Mouse (Mus musculus): ENCODE data around the gene Rragd. TPM values are rescaled to one million over a fixed set of nuclear protein-coding genes. Genes with fewer than 3 reads are reported as not detected.
"Not testable (repeated sequence)": the region's sequence is repeated elsewhere in the genome, so short reads cannot be mapped to it uniquely, and the experiment has no call there.

Rragd gene
- total RNA-seq, 2 experiments from 2014 or later, result 6.3 to 7.1 TPM

GRCm38 (mm10) chr4:32984801-32985675 is 2.2 kb downstream of the Rragd start:
- no peak for ATAC-seq (replicated peaks; ENCODE audit: low FRiP score, poor library complexity, severe bottlenecking)

GRCm38 (mm10) chr4:32985684-32986083 is 2.8 kb downstream of the Rragd start:
- no peak for ATAC-seq (replicated peaks; ENCODE audit: low FRiP score, poor library complexity, severe bottlenecking)

GRCm38 (mm10) chr4:32987006-32987405 is 4.2 kb downstream of the Rragd start:
- ATAC-seq (replicated peaks; ENCODE audit: low FRiP score, poor library complexity, severe bottlenecking), result peak; percentile 96

- no peak for ATAC-seq (replicated peaks; ENCODE audit: low FRiP score, poor library complexity, severe bottlenecking)
Measured at GRCm38 (mm10) chr4:32989346-32989745, 6.5 kb downstream of the Rragd start.

- ATAC-seq (replicated peaks; ENCODE audit: low FRiP score, poor library complexity, severe bottlenecking), result no peak
Measured at GRCm38 (mm10) chr4:32994168-32994567, 11.3 kb downstream of the Rragd start.

- no peak for ATAC-seq (replicated peaks; ENCODE audit: low FRiP score, poor library complexity, severe bottlenecking)
Measured at GRCm38 (mm10) chr4:32996083-32996482, 13.2 kb downstream of the Rragd start.

- ATAC-seq (replicated peaks; ENCODE audit: low FRiP score, poor library complexity, severe bottlenecking), result no peak
Measured at GRCm38 (mm10) chr4:32997571-32997970, 14.7 kb downstream of the Rragd start.

- no peak for ATAC-seq (replicated peaks; ENCODE audit: low FRiP score, poor library complexity, severe bottlenecking)
Measured at GRCm38 (mm10) chr4:32998996-32999395, 16.2 kb downstream of the Rragd start.

- no peak for ATAC-seq (replicated peaks; ENCODE audit: low FRiP score, poor library complexity, severe bottlenecking)
Measured at GRCm38 (mm10) chr4:33002081-33002480, 19.2 kb downstream of the Rragd start.

- not testable (repeated sequence) for ATAC-seq (replicated peaks; ENCODE audit: low FRiP score, poor library complexity, severe bottlenecking)
Measured at GRCm38 (mm10) chr4:33005595-33006470, 23.0 kb downstream of the Rragd start.

- ATAC-seq (replicated peaks; ENCODE audit: low FRiP score, poor library complexity, severe bottlenecking), result no peak
Measured at GRCm38 (mm10) chr4:33006844-33007243, 24.0 kb downstream of the Rragd start.

GRCm38 (mm10) chr4:33007443-33008217 is 24.8 kb downstream of the Rragd start:
- no peak for ATAC-seq (replicated peaks; ENCODE audit: low FRiP score, poor library complexity, severe bottlenecking)

- ATAC-seq (replicated peaks; ENCODE audit: low FRiP score, poor library complexity, severe bottlenecking), result no peak
Measured at GRCm38 (mm10) chr4:33010078-33010477, 27.2 kb downstream of the Rragd start.

GRCm38 (mm10) chr4:33012484-33012883 is 29.6 kb downstream of the Rragd start:
- no peak for ATAC-seq (replicated peaks; ENCODE audit: low FRiP score, poor library complexity, severe bottlenecking)

- peak; percentile 94 for ATAC-seq (replicated peaks; ENCODE audit: low FRiP score, poor library complexity, severe bottlenecking)
Measured at GRCm38 (mm10) chr4:33018361-33018999, 35.6 kb downstream of the Rragd start.

GRCm38 (mm10) chr4:33024420-33024819 is 41.6 kb downstream of the Rragd start:
- no peak for ATAC-seq (replicated peaks; ENCODE audit: low FRiP score, poor library complexity, severe bottlenecking)

- ATAC-seq (replicated peaks; ENCODE audit: low FRiP score, poor library complexity, severe bottlenecking), result no peak
Measured at GRCm38 (mm10) chr4:33029104-33029503, 46.3 kb downstream of the Rragd start.

- peak; percentile 71 for ATAC-seq (replicated peaks; ENCODE audit: low FRiP score, poor library complexity, severe bottlenecking)
Measured at GRCm38 (mm10) chr4:33030264-33031194, 47.7 kb downstream of the Rragd start.
